Comparison of ENCODE assay signal across 8 mouse cellular contexts in genomic region chr2:29624739-29625138, GRCm38 (mm10). TPM values are rescaled to one million over a fixed set of nuclear protein-coding genes. Genes with fewer than 3 reads are reported as not detected.
DNase-seq lines count a peak whose midpoint lies in the region; ATAC-seq and TF ChIP-seq lines count a peak whose summit lies in the region.

No protein-coding gene starts in this region.

- 32% methylated on average over 5 of the region's 5 CpGs for WGBS in heart, embryonic 13.5 days
- WGBS in hindbrain, embryonic 13.5 days: 83% methylated on average over 5 of the region's 5 CpGs

- no peaks in the 10 kb centered on the region for H3K27me3 ChIP-seq in heart, embryonic 13.5 days (replicated peaks)
- H3K27me3 ChIP-seq in hindbrain, embryonic 13.5 days: no peaks in the 10 kb centered on the region

- no peak for DNase-seq in ES-E14 (ENCODE audit: low read depth, low spot score)
- DNase-seq in adrenal gland, postnatal 25 days: peak; percentile 38
- peak; percentile 55 for DNase-seq in thymus, postnatal 25 days
- no peak for DNase-seq in layer of hippocampus, postnatal 14 days (ENCODE audit: low spot score in 2 of 2)
- DNase-seq in retina, embryonic 14.5 days (ENCODE audit: low spot score): no peak

- H3K4me2 ChIP-seq in heart, embryonic 13.5 days: peak overlapping the region; percentile 37; the same call in 1 of the 2 replicates
- no peak overlapping the region for H3K4me2 ChIP-seq in hindbrain, embryonic 13.5 days

- peaks cover 6% of the 10 kb centered on the region; the same call in 1 of the 2 replicates for H3K36me3 ChIP-seq in ES-E14 (ENCODE audit: control insufficient read depth, insufficient read depth, low read length, poor library complexity, severe bottlenecking)
- no peaks in the 10 kb centered on the region for H3K36me3 ChIP-seq in heart, embryonic 13.5 days
- H3K36me3 ChIP-seq in hindbrain, embryonic 13.5 days: no peaks in the 10 kb centered on the region

- H3K27ac ChIP-seq in ES-E14 (ENCODE audit: insufficient read depth, low read depth, low read length, poor library complexity, severe bottlenecking): no peak overlapping the region
- peak overlapping the region; percentile 60 for H3K27ac ChIP-seq in heart, embryonic 13.5 days (replicated peaks)
- H3K27ac ChIP-seq in hindbrain, embryonic 13.5 days: no peak overlapping the region

- ATAC-seq in heart, embryonic 13.5 days (ENCODE audit: extremely low read depth, insufficient number of reproducible peaks, low FRiP score, low TSS enrichment): no peak
- peak; percentile 73 for ATAC-seq in megakaryocyte, adult 5-6 weeks (ENCODE audit: poor library complexity, severe bottlenecking)
- ATAC-seq in hindbrain, embryonic 13.5 days (ENCODE audit: low FRiP score): no peak

- in situ Hi-C loops in ES-E14 (cut with MboI; ENCODE audit: low sequenced_read_pairs in 2 of 2, unreplicated experiment in 2 of 2): no loop called here

- H3K4me3 ChIP-seq in ES-E14 (ENCODE audit: insufficient read depth in 1 of 2, low read depth in 1 of 2, low read length in 2 of 2, poor library complexity in 1 of 2, severe bottlenecking in 1 of 2): no peak overlapping the region
- no peak overlapping the region for H3K4me3 ChIP-seq in heart, embryonic 13.5 days
- no peak overlapping the region for H3K4me3 ChIP-seq in hindbrain, embryonic 13.5 days

- no peak overlapping the region for H3K9ac ChIP-seq in ES-E14 (ENCODE audit: insufficient read depth, low read depth, low read length, poor library complexity, severe bottlenecking)
- H3K9ac ChIP-seq in heart, embryonic 13.5 days: peak overlapping the region; percentile 8; the same call in 1 of the 2 replicates
- H3K9ac ChIP-seq in hindbrain, embryonic 13.5 days: no peak overlapping the region

- no peaks in the 10 kb centered on the region for H3K9me3 ChIP-seq in ES-E14 (ENCODE audit: control insufficient read depth, insufficient read depth, low read depth, low read length)
- H3K9me3 ChIP-seq in heart, embryonic 13.5 days: no peaks in the 10 kb centered on the region
- no peaks in the 10 kb centered on the region for H3K9me3 ChIP-seq in hindbrain, embryonic 13.5 days

- peaks cover 24 to 57% of the 10 kb centered on the region in 2 experiments for H3K4me1 ChIP-seq in ES-E14 (ENCODE audit: control insufficient read depth in 2 of 2, insufficient read depth in 2 of 2, low read length in 2 of 2, poor library complexity in 1 of 2)
- peaks cover 81% of the 10 kb centered on the region for H3K4me1 ChIP-seq in heart, embryonic 13.5 days
- peaks cover 71% of the 10 kb centered on the region for H3K4me1 ChIP-seq in hindbrain, embryonic 13.5 days (replicated peaks)

TF ChIP-seq in ES-E14, 5 proteins besides CTCF, POLR2A, EP300 and RAD21:
- TF ChIP-seq ZNF384 (IDR thresholded peaks at IDR 0.05; ENCODE audit: low read depth, low read length) (no peak), MAFK (IDR thresholded peaks at IDR 0.05; ENCODE audit: insufficient read depth, low read depth, low read length) (0 out of 2 replicates have a peak, but pooled peaks have one; percentile 22), CHD2 (IDR thresholded peaks at IDR 0.05; ENCODE audit: low read depth, low read length) (no peak), ZC3H11A (IDR thresholded peaks at IDR 0.05; ENCODE audit: borderline replicate concordance, low read depth, low read length) (no peak), HCFC1 (IDR thresholded peaks at IDR 0.05; ENCODE audit: borderline replicate concordance, insufficient read depth, low read length) (no peak)

RNA-seq across cellular contexts. Expression of gene Rapgef1, which starts 5.2 kb away (rescaled TPM):
- total RNA-seq in ES-E14 (2012; rRNA removed): 48.5 and 54.6 TPM in 2 replicates
- total RNA-seq in adrenal gland, postnatal 25 days (2021): 47.5 and 49.5 TPM in 2 replicates
- 8.4 and 9.7 TPM in 2 replicates for polyA plus RNA-seq in heart, embryonic 13.5 days (2015; fragmentation: Nextera tagmentation; extraction: Ambion mirVana)
- total RNA-seq in megakaryocyte, adult 5-6 weeks (2015): 20.1 and 20.2 TPM in 2 replicates
- 22.7 and 22.8 TPM in 2 replicates for total RNA-seq in megakaryocyte, adult 5-6 weeks (2017)
- 14.3 and 16.1 TPM in 2 replicates for polyA plus RNA-seq in hindbrain, embryonic 13.5 days (2015; fragmentation: Nextera tagmentation; extraction: Ambion mirVana)
- 100 to 1,000 TPM; 118 to 128 TPM for total RNA-seq in layer of hippocampus, postnatal 14 days (2021)

Comparison
In these comparisons a context has a peak if more than half of its experiments do, and no peak if none do; other contexts are left out.
1. DNase-seq: peak in adrenal gland, postnatal 25 days (single experiment) and thymus, postnatal 25 days (single experiment); none in ES-E14 (single experiment), layer of hippocampus, postnatal 14 days (0 of 2) and retina, embryonic 14.5 days (single experiment).